Mouse (Mus musculus) forebrain, embryonic 16.5 days (tissue): ENCODE measurements around the gene Chst3. TPM values are rescaled to one million over a fixed set of nuclear protein-coding genes. Genes with fewer than 3 reads are reported as not detected.

Experiments used
- ATAC-seq: fragments of 200-750 bp; cut with Nextera tagmentation; 2 replicates; pipeline ENCODE4 v1.8.0; 2017; ENCODE audit warnings: mild to moderate bottlenecking, moderate library complexity
- H3K27ac ChIP-seq: fragments of 300-500 bp; sonication (generic); 2 replicates; pipeline ENCODE4 v1.5.1; 2014; ENCODE audit warnings: low read length, control low read depth
- H3K27me3 ChIP-seq: fragments of 300-500 bp; sonication (generic); replicated peaks from 2 replicates; pipeline ENCODE4 v1.6.1; 2014; ENCODE audit warnings: low read length; ENCODE audit not compliant: control insufficient read depth, insufficient read depth
- H3K36me3 ChIP-seq: fragments of 300-500 bp; sonication (generic); 2 replicates; pipeline ENCODE4 v1.6.1; 2014; ENCODE audit not compliant: control insufficient read depth, insufficient read depth
- H3K4me1 ChIP-seq: fragments of 300-500 bp; sonication (generic); replicated peaks from 2 replicates; pipeline ENCODE4 v1.6.1; 2014; ENCODE audit warnings: low read length; ENCODE audit not compliant: control insufficient read depth, insufficient read depth
- H3K4me2 ChIP-seq: fragments of 300-500 bp; sonication (generic); 2 replicates; pipeline ENCODE4 v1.6.1; 2014; ENCODE audit warnings: mild to moderate bottlenecking, low read length, control low read depth
- H3K4me3 ChIP-seq: fragments of 300-500 bp; sonication (generic); replicated peaks from 2 replicates; pipeline ENCODE4 v1.5.1; 2014; ENCODE audit warnings: mild to moderate bottlenecking, low read length, control low read depth
- H3K9ac ChIP-seq: fragments of 300-500 bp; sonication (generic); replicated peaks from 2 replicates; pipeline ENCODE4 v1.6.1; 2014; ENCODE audit warnings: low read depth, low read length, control low read depth
- H3K9me3 ChIP-seq: fragments of 300-500 bp; sonication (generic); 2 replicates; pipeline ENCODE4 v1.6.1; 2016; ENCODE audit warnings: low read length; ENCODE audit not compliant: control insufficient read depth
- WGBS: fragments of 180-500 bp; shearing (Covaris S2); extraction: QIAGEN DNeasy Blood & Tissue Kit; methylation state at CpG from one replicate; pipeline ENCODE4 v1.1.7; 2014; 5-methylcytosine and 5-hydroxymethylcytosine counted together
- polyA plus RNA-seq: library from polyadenylated mRNA; unstranded; fragments of >200 nt; fragmentation: Nextera tagmentation; extraction: Ambion mirVana; gene quantifications from 2 replicates; pipeline ENCODE4 v1.2.1, GENCODE M21; 2015

Chst3 gene
- polyA plus RNA-seq, 1 experiment from 2014 or later = 0.90 TPM

GRCm38 (mm10) chr10:60207166-60207705, 11.8 kb downstream of the Chst3 start:
- H3K4me1 ChIP-seq = peaks cover 29% of the 10 kb centered on the region

DNA sequence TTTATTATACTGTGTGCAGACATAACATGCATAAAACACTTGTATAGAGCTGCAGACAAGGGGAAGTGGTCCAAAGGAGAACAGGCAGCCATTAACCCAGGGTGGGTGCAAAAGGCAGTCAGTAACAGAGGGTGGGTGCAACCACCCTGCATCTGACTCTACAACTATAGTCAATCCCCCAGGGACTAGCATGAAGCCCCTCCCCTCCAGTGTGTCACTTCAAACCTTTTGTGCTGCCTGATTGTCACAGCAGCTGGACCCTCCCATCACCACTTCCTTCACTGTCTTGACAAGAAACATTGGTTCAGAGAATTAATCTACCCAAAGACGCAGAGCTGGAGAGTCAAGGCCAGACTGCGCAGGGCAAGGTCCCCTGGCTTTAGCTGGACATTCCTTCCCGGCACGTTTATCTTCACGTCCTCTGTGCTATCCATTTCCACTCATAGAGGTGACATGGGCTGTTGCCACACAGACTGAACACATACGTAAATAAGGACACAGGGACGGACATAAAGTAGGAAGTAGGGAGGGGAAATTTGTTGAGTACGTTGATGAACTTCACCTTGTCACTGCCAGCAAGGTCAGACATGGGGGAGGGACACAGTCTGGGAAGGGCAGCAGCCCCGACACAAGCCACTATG, 13.3 kb downstream of the Chst3 start:
- 82% methylated on average over 9 of the region's 9 CpGs for WGBS
- Histone ChIP-seq H3K4me3 (no peak overlapping the region), H3K9ac (no peak overlapping the region), H3K36me3 (no peaks in the 10 kb centered on the region), H3K4me1 (peaks cover 19% of the 10 kb centered on the region), H3K9me3 (no peaks in the 10 kb centered on the region), H3K27ac (no peak overlapping the region), H3K4me2 (no peak overlapping the region), H3K27me3 (no peaks in the 10 kb centered on the region)
- no peak for ATAC-seq

More at GRCm38 (mm10) chr10:60207166-60207705, 11.8 kb downstream of the Chst3 start:
- Histone ChIP-seq H3K27ac (no peak overlapping the region), H3K9ac (no peak overlapping the region), H3K4me3 (no peak overlapping the region), H3K9me3 (no peaks in the 10 kb centered on the region), H3K4me2 (no peak overlapping the region), H3K36me3 (no peaks in the 10 kb centered on the region), H3K27me3 (no peaks in the 10 kb centered on the region)
- ATAC-seq = no peak
- 81% methylated on average over 8 of the region's 8 CpGs for WGBS

DNA sequence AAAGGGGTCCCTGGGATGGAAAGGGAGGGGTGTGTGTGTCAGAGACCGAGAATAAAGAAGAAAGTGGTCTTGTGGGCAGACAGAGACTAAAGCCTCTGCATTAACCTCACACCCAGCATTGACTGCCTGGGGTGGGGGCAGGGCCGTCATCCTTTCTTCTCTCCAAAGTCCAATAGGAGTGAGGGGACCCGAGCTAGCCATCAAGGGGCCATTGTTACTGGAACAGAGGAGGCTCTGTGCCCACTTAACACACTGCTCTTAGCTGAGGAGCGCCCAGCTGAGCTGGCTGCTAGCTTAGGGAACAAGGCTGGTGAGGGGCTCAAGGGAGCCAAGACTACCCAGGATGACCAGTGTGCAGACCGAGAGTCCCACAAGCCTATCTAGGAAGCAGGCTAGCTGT, 16.3 kb downstream of the Chst3 start:
- Histone ChIP-seq H3K4me1 (peaks cover 9% of the 10 kb centered on the region), H3K4me2 (no peak overlapping the region), H3K27ac (peak overlapping the region; percentile 57), H3K4me3 (no peak overlapping the region), H3K9ac (no peak overlapping the region), H3K27me3 (no peaks in the 10 kb centered on the region), H3K36me3 (no peaks in the 10 kb centered on the region), H3K9me3 (no peaks in the 10 kb centered on the region)
- WGBS = 2% methylated on average over 5 of the region's 5 CpGs
- ATAC-seq = peak; percentile 91

DNA sequence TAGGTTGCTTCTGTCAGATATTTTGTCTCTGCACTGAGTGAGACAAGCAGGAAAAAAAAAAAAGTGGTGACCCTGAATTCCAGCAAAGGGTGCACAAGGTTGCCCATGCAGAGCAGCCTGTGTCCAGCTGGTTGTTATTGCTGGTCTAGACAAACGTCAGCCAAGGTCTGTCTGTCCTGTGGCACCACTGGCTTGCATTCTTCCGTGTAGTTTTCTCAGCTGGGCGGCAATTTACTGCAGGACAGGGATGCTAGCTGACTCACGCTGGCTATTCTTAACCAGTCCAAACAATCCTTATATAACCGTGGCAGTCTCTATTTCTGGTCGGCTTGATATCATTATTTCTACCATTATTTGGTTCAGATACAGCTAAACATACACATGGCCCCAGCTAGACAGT, 18.1 kb downstream of the Chst3 start:
- H3K27ac ChIP-seq = no peak overlapping the region
- WGBS = 81% methylated on average over 6 of the region's 6 CpGs
- no peak overlapping the region for H3K4me3 ChIP-seq
- ATAC-seq = no peak
- H3K9ac ChIP-seq = no peak overlapping the region
- H3K9me3 ChIP-seq = no peaks in the 10 kb centered on the region
- H3K36me3 ChIP-seq = no peaks in the 10 kb centered on the region
- H3K4me1 ChIP-seq = peaks cover 16% of the 10 kb centered on the region
- H3K27me3 ChIP-seq = no peaks in the 10 kb centered on the region
- H3K4me2 ChIP-seq = no peak overlapping the region

DNA sequence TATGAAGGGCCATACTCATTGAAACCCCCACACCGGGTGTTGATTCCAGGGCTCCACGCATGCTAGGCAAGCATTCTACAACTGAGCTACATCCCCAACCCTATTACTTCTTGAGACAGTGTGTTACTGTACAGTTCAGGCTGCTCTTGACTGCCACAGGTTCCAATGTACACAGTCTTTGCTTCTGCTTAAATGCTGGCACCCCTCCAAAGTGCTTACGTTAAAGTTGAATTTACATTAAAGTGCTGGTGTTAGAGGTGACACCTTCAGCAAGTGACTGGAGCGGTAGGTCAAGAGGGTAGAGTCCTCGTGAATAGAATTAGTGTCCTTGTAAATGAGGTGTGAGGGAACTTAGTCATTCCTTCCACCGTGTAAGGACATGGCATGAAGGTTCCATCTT, 19.7 kb downstream of the Chst3 start:
- H3K9ac ChIP-seq = no peak overlapping the region
- no peak for ATAC-seq
- H3K27me3 ChIP-seq = no peaks in the 10 kb centered on the region
- H3K27ac ChIP-seq = no peak overlapping the region
- no peaks in the 10 kb centered on the region for H3K9me3 ChIP-seq
- no peaks in the 10 kb centered on the region for H3K36me3 ChIP-seq
- no peak overlapping the region for H3K4me3 ChIP-seq
- no peak overlapping the region for H3K4me2 ChIP-seq
- WGBS = 90% methylated on average over 6 of the region's 6 CpGs
- H3K4me1 ChIP-seq = peaks cover 28% of the 10 kb centered on the region

DNA sequence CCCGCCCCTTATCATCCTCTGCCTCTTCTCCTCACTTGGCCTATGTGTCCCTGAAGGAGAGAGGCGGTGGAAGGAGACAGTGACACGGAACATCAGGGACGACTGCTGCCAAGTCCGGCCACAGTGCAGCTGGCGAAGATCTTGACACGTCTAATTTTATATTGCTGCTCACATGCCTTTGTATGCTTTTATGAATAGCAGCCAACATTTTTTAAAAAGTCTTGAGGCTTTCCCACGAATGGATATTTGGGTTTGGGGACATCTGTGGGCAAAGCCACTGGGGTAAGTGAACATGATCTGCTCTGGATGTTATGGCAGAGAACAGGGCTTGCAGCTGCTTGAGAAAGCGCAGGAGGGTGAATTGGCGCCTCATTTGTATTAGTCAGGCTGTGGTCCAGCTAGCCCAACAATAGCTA, 21.6 kb downstream of the Chst3 start:
- peaks cover 32% of the 10 kb centered on the region for H3K4me1 ChIP-seq
- no peak for ATAC-seq
- 66% methylated on average over 10 of the region's 10 CpGs for WGBS

DNA sequence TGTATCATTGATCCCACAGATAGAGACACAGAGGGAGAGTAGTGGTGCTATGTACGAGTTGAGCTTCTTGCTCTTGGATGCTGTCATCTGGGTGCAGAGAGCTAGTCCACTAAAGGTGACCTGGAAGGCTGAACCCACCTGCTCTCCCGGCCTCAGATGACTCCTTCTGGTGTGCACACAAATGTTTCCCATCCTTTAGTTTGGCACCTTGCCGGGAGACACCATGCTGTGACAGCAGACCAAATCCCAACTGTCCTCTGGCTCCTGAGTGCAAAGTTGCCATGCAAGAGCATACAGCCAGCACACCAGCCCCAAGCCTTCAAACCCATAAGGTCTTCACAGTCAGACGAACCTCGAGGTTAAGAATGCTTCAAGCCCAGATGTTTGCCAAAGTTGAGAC, 22.1 kb downstream of the Chst3 start:
- Histone ChIP-seq H3K4me3 (no peak overlapping the region), H3K27me3 (no peaks in the 10 kb centered on the region), H3K9me3 (no peaks in the 10 kb centered on the region), H3K9ac (no peak overlapping the region), H3K4me2 (no peak overlapping the region), H3K36me3 (no peaks in the 10 kb centered on the region), H3K4me1 (peaks cover 35% of the 10 kb centered on the region), H3K27ac (no peak overlapping the region)
- ATAC-seq = no peak
- WGBS = 77% methylated on average over 5 of the region's 5 CpGs

More for the DNA sequence above, 21.6 kb downstream of the Chst3 start:
- Histone ChIP-seq H3K27ac (no peak overlapping the region), H3K36me3 (no peaks in the 10 kb centered on the region), H3K4me3 (no peak overlapping the region), H3K9ac (no peak overlapping the region), H3K4me2 (no peak overlapping the region), H3K27me3 (no peaks in the 10 kb centered on the region), H3K9me3 (no peaks in the 10 kb centered on the region)

DNA sequence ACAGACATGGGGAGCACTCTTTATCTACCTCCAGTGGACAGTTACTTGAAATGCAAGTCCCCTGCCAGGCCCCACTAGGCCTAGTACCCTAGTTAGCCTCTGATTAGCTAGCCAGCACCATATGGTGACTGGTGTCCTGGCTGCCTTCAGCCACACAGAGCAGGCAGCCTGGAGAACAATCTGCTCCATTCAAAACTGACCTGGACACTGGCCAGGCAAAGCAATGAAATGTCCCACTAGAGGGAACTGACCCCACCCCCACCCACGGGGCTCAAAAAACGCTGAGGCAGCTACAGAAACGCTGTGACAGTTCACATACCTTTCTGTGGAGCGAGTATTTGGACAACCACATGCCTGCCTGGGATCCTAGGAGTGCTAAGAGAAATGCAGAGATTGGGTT, 24.0 kb downstream of the Chst3 start:
- ATAC-seq = peak; percentile 60
- no peak overlapping the region for H3K9ac ChIP-seq
- H3K27me3 ChIP-seq = no peaks in the 10 kb centered on the region
- no peak overlapping the region for H3K4me3 ChIP-seq
- no peaks in the 10 kb centered on the region for H3K9me3 ChIP-seq
- no peaks in the 10 kb centered on the region for H3K36me3 ChIP-seq
- H3K4me1 ChIP-seq = peaks cover 40% of the 10 kb centered on the region
- H3K4me2 ChIP-seq = no peak overlapping the region
- 20% methylated on average over 4 of the region's 4 CpGs for WGBS
- peak overlapping the region; percentile 34; the same call in 1 of the 2 replicates for H3K27ac ChIP-seq

GRCm38 (mm10) chr10:60193532-60194423, 25.3 kb downstream of the Chst3 start:
- peak overlapping the region; percentile 47 for H3K4me2 ChIP-seq
- no peaks in the 10 kb centered on the region for H3K9me3 ChIP-seq
- WGBS = 2% methylated on average over 19 of the region's 19 CpGs
- peak overlapping the region; percentile 66 for H3K27ac ChIP-seq
- peak overlapping the region; percentile 41 for H3K9ac ChIP-seq
- ATAC-seq = peak; percentile 83
- peak overlapping the region; percentile 13 for H3K4me3 ChIP-seq
- no peaks in the 10 kb centered on the region for H3K36me3 ChIP-seq
- peaks cover 40% of the 10 kb centered on the region for H3K4me1 ChIP-seq
- no peaks in the 10 kb centered on the region for H3K27me3 ChIP-seq
